Mouse (Mus musculus) lung, postnatal 25 days (tissue): ENCODE data around the gene 4930539E08Rik.

Experiments
- DNase-seq: peaks from one replicate; pipeline ENCODE4 v3.0.0; 2022; ENCODE audit warnings: low spot score

4930539E08Rik gene

GRCm38 (mm10) chr17:28895217-28895875 is 19.8 kb downstream of the 4930539E08Rik start:
- no peak for DNase-seq

GRCm38 (mm10) chr17:28894050-28894767 is 20.9 kb downstream of the 4930539E08Rik start:
- peak; percentile 46 for DNase-seq

- DNase-seq: no peak
Observed at GRCm38 (mm10) chr17:28886266-28886665, 28.9 kb downstream of the 4930539E08Rik start.

GRCm38 (mm10) chr17:28885231-28885630 is 29.9 kb downstream of the 4930539E08Rik start:
- DNase-seq: no peak

- no peak for DNase-seq
Observed at GRCm38 (mm10) chr17:28883941-28884516, 31.1 kb downstream of the 4930539E08Rik start.

GRCm38 (mm10) chr17:28882810-28883209 is 32.3 kb downstream of the 4930539E08Rik start:
- no peak for DNase-seq

GRCm38 (mm10) chr17:28882316-28882715 is 32.8 kb downstream of the 4930539E08Rik start:
- peak; percentile 54 for DNase-seq

- peak; percentile 61 for DNase-seq
Observed at GRCm38 (mm10) chr17:28879931-28880391, 35.2 kb downstream of the 4930539E08Rik start.

GRCm38 (mm10) chr17:28876821-28877220 is 38.3 kb downstream of the 4930539E08Rik start:
- no peak for DNase-seq

GRCm38 (mm10) chr17:28876331-28876730 is 38.8 kb downstream of the 4930539E08Rik start:
- no peak for DNase-seq

- peak; percentile 72 for DNase-seq
Observed at GRCm38 (mm10) chr17:28875316-28875715, 39.8 kb downstream of the 4930539E08Rik start.

GRCm38 (mm10) chr17:28874825-28875224 is 40.3 kb downstream of the 4930539E08Rik start:
- peak; percentile 29 for DNase-seq

- DNase-seq: no peak
Observed at GRCm38 (mm10) chr17:28874216-28874615, 40.9 kb downstream of the 4930539E08Rik start.

GRCm38 (mm10) chr17:28872322-28872721 is 42.8 kb downstream of the 4930539E08Rik start:
- DNase-seq: no peak

GRCm38 (mm10) chr17:28871831-28872230 is 43.3 kb downstream of the 4930539E08Rik start:
- DNase-seq: no peak

GRCm38 (mm10) chr17:28870435-28870834 is 44.7 kb downstream of the 4930539E08Rik start:
- DNase-seq: no peak

- DNase-seq: no peak
Observed at GRCm38 (mm10) chr17:28869412-28870110, 45.6 kb downstream of the 4930539E08Rik start.

GRCm38 (mm10) chr17:28867381-28867780 is 47.7 kb downstream of the 4930539E08Rik start:
- DNase-seq: no peak

GRCm38 (mm10) chr17:28866921-28867320 is 48.2 kb downstream of the 4930539E08Rik start:
- DNase-seq: no peak

- DNase-seq: no peak
Observed at GRCm38 (mm10) chr17:28864464-28864863, 50.7 kb downstream of the 4930539E08Rik start.

GRCm38 (mm10) chr17:28863926-28864325 is 51.2 kb downstream of the 4930539E08Rik start:
- no peak for DNase-seq

GRCm38 (mm10) chr17:28858205-28858604 is 56.9 kb downstream of the 4930539E08Rik start, which contains the start of gene Pnpla1:
Gene Pnpla1, plus strand, starts transcription at chr17:28858411.
- DNase-seq: peak; percentile 33
